Mouse (Mus musculus) hindbrain, embryonic 13.5 days (tissue): Measurements from ENCODE around the gene E2f3. TPM values are rescaled to one million over a fixed set of nuclear protein-coding genes. Genes with fewer than 3 reads are reported as not detected.

Experiments
- ATAC-seq: fragments of 200-750 bp; cut with Nextera tagmentation; 2 replicates; pipeline ENCODE4 v1.8.0; 2017; ENCODE audit warnings: moderate TSS enrichment; ENCODE audit not compliant: low FRiP score
- H3K27ac ChIP-seq: fragments of 300-500 bp; sonication (generic); 2 replicates; pipeline ENCODE4 v1.5.1; 2015; ENCODE audit warnings: inconsistent platforms, mild to moderate bottlenecking, moderate library complexity
- H3K27me3 ChIP-seq: fragments of 300-500 bp; sonication (generic); 2 replicates; pipeline ENCODE4 v1.6.1; 2015; ENCODE audit warnings: mild to moderate bottlenecking, inconsistent platforms
- H3K36me3 ChIP-seq: fragments of 300-500 bp; sonication (generic); 2 replicates; pipeline ENCODE4 v1.6.1; 2015; ENCODE audit warnings: mild to moderate bottlenecking, inconsistent platforms
- H3K4me1 ChIP-seq: fragments of 300-500 bp; sonication (generic); replicated peaks from 2 replicates; pipeline ENCODE4 v1.6.1; 2015; ENCODE audit warnings: inconsistent platforms
- H3K4me2 ChIP-seq: fragments of 300-500 bp; sonication (generic); 2 replicates; pipeline ENCODE4 v1.6.1; 2015; ENCODE audit warnings: inconsistent platforms, mild to moderate bottlenecking, moderate library complexity
- H3K4me3 ChIP-seq: fragments of 300-500 bp; sonication (generic); 2 replicates; pipeline ENCODE4 v1.5.1; 2015; ENCODE audit warnings: mild to moderate bottlenecking, inconsistent platforms
- H3K9ac ChIP-seq: fragments of 300-500 bp; sonication (generic); 2 replicates; pipeline ENCODE4 v1.6.1; 2015; ENCODE audit warnings: mild to moderate bottlenecking, inconsistent platforms
- H3K9me3 ChIP-seq: fragments of 300-500 bp; sonication (generic); 2 replicates; pipeline ENCODE4 v1.6.1; 2016; ENCODE audit warnings: inconsistent platforms
- WGBS: fragments of 180-500 bp; shearing (Covaris S2); methylation state at CpG from one replicate; pipeline ENCODE4 v1.1.7; 2015; 5-methylcytosine and 5-hydroxymethylcytosine counted together
- polyA plus RNA-seq: library from polyadenylated mRNA; unstranded; fragments of >200 nt; fragmentation: Nextera tagmentation; extraction: Ambion mirVana; gene quantifications from 2 replicates; pipeline ENCODE4 v1.2.1, GENCODE M21; 2015

The E2f3 gene
- polyA plus RNA-seq, 1 experiment from 2014 or later, result 4.9 TPM

DNA sequence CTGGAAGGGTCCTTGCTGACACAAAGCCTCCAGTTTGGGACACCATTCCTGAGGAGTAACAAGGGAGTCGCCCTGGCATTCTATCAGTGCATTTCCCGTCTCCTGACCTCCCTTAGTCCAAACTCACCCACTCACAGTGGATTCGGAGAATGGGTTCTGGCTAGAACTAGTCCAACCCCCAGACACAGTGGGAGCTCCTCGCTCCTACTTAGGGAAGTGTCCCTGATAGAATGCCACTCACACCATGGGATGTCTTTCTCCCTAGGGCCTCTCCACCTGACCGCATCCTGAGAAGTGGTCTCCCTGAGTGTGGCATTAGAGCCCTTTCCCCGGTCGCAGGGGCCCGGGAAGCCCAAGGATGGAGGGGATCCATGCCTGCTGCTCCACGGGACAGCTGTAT is 77.4 kb downstream of the E2f3 start:
- Histone ChIP-seq H3K27ac (no peak overlapping the region), H3K4me2 (no peak overlapping the region), H3K27me3 (no peaks in the 10 kb centered on the region), H3K9me3 (peaks cover 19% of the 10 kb centered on the region), H3K9ac (no peak overlapping the region), H3K4me1 (no peaks in the 10 kb centered on the region), H3K4me3 (no peak overlapping the region), H3K36me3 (peaks cover 78% of the 10 kb centered on the region)
- no peak for ATAC-seq
- WGBS, result 98% methylated on average over 9 of the region's 9 CpGs

DNA sequence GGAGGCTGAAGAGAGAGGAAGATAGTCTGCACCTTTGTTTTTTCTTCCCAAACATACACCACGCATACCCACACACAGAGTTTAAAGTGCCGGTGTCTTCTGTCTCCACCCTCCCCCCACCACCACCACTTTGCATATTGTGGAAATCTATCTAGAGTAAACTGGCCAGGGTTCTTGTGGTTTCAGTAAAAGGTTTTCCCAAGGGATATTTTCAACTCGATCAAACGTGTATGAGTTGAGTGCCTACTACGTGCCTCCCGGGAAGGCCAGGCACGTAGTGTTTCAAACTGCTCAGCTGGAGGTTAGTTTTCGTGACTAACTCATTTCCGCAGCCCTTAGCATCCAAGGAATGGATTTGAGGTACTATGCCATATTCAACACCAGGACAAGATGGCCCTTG is 77.9 kb downstream of the E2f3 start:
- peaks cover 75% of the 10 kb centered on the region for H3K36me3 ChIP-seq
- no peak for ATAC-seq
- no peaks in the 10 kb centered on the region for H3K4me1 ChIP-seq
- H3K9me3 ChIP-seq, result peaks cover 19% of the 10 kb centered on the region
- no peak overlapping the region for H3K27ac ChIP-seq
- no peak overlapping the region for H3K4me2 ChIP-seq
- H3K27me3 ChIP-seq, result no peaks in the 10 kb centered on the region
- WGBS, result 97% methylated on average over 9 of the region's 9 CpGs
- no peak overlapping the region for H3K4me3 ChIP-seq
- H3K9ac ChIP-seq, result no peak overlapping the region

DNA sequence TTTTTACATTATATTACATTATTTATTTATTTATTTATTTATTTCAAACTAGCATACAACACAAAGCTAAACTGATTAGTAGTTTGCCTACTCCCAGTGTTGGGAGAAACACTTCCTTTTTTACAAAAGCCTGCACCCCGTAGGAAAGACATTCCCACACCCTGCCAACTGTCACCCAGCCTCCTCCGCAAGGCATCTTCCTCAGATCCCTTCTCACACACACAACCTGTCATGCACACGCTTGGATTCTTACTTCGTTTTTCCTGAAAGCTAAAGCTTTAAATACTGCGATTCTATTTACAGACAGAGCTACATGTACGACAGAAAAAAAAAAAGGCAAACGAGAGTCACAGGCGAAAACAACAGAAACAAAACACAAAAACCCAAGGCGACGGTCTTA is 79.1 kb downstream of the E2f3 start:
- 96% methylated on average over 10 of the region's 10 CpGs for WGBS
- no peak for ATAC-seq
- H3K9ac ChIP-seq, result no peak overlapping the region

DNA sequence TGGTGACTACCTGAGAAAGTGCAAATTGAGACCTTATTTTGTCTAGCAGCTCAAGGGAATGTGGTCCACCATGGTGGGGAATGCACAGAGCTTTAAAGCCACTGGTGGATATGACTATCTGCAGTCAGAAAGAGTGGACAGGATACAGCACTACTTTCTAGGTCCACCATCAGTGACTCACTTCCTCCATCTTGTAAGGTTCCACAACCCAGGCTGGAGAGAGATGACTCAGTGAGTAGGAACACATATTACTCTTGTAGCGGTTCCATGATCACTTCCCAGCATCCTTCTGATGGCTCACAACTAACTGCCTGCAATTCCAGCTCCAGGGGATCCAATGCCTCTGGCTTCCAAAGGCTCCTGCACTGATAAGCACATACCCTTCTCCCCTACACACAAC is 82.5 kb downstream of the E2f3 start:
- peaks cover 38% of the 10 kb centered on the region for H3K36me3 ChIP-seq
- no peak overlapping the region for H3K4me3 ChIP-seq
- no peak overlapping the region for H3K9ac ChIP-seq
- H3K27ac ChIP-seq, result no peak overlapping the region
- ATAC-seq, result no peak
- WGBS, result 100% methylated on average over 1 of the region's 1 CpGs
- no peaks in the 10 kb centered on the region for H3K4me1 ChIP-seq
- no peak overlapping the region for H3K4me2 ChIP-seq
- H3K27me3 ChIP-seq, result no peaks in the 10 kb centered on the region
- peaks cover 19% of the 10 kb centered on the region for H3K9me3 ChIP-seq

More for the DNA sequence above, 79.1 kb downstream of the E2f3 start:
- no peaks in the 10 kb centered on the region for H3K4me1 ChIP-seq
- no peaks in the 10 kb centered on the region for H3K27me3 ChIP-seq
- H3K36me3 ChIP-seq, result peaks cover 69% of the 10 kb centered on the region
- no peak overlapping the region for H3K27ac ChIP-seq
- no peak overlapping the region for H3K4me2 ChIP-seq
- peaks cover 19% of the 10 kb centered on the region for H3K9me3 ChIP-seq
- no peak overlapping the region for H3K4me3 ChIP-seq

DNA sequence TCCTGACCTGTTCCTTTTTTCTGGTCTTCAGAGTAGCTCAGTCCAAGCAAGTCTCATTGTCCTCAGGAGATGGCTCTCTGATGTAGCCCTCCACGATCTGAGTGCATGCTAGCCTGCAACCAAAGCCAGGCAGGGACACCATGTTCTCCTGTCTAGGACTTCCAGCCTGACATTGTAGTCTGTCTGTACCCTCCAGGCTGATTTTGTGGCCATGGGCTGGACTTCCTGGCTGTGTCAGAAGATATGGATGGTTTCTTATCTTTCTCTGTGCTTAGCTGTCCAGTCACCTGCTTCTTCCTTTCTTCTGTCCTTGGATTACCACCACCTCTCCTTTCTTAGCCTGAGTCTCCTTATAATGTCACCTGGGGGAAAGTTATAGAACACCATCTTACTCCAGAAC is 83.2 kb downstream of the E2f3 start:
- WGBS, result 100% methylated on average over 1 of the region's 1 CpGs
- Histone ChIP-seq H3K9ac (no peak overlapping the region), H3K36me3 (peaks cover 32% of the 10 kb centered on the region), H3K9me3 (peaks cover 23% of the 10 kb centered on the region), H3K4me2 (no peak overlapping the region), H3K27ac (no peak overlapping the region), H3K27me3 (no peaks in the 10 kb centered on the region), H3K4me1 (no peaks in the 10 kb centered on the region), H3K4me3 (no peak overlapping the region)
- ATAC-seq, result no peak

DNA sequence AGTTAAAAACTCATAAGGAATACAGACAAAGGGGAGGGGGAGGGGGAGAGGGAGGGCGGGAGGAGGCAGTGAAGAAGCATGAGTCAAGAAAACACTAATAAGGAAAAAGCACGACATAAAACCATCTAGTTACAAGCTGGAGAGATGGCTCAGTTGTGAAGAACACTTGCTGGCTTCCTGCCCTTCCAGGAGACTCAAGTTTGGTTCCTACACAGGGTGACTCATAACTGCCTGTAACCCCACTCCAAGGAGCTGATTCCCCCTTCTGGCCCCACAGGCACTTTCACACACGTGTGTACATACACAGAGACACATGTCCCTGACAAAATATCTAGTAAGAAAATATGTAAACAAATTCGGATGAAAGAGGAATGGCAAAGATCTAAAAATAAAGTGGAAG is 84.2 kb downstream of the E2f3 start:
- WGBS, result 89% methylated on average over 4 of the region's 4 CpGs
- Histone ChIP-seq H3K36me3 (peaks cover 23% of the 10 kb centered on the region), H3K9me3 (peaks cover 29% of the 10 kb centered on the region), H3K27ac (no peak overlapping the region), H3K4me3 (no peak overlapping the region), H3K27me3 (no peaks in the 10 kb centered on the region), H3K4me2 (no peak overlapping the region), H3K9ac (no peak overlapping the region), H3K4me1 (no peaks in the 10 kb centered on the region)
- no peak for ATAC-seq

DNA sequence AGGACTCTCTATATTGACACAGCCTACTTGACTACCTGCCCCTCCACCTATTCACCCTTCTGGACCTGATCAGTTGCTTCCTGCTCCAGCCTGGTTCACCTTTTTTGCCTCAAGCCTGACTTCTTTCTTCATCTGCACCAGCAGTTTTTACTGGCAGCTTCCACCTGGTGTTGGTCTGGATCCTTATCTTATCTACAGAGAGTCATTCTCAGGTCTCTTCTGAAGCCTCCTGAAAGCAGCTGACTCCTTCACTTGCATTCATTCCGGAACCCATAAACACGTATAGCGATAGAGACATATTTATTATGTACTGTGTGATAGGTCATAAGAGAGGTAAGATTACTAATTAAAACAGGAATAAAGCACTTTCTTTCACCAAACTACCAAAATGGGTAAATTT is 119.1 kb downstream of the E2f3 start:
- WGBS, result 98% methylated on average over 3 of the region's 3 CpGs
- H3K9ac ChIP-seq, result no peak overlapping the region
- H3K4me1 ChIP-seq, result no peaks in the 10 kb centered on the region
- no peak overlapping the region for H3K27ac ChIP-seq
- H3K27me3 ChIP-seq, result no peaks in the 10 kb centered on the region
- no peak overlapping the region for H3K4me2 ChIP-seq
- ATAC-seq, result no peak
- H3K9me3 ChIP-seq, result no peaks in the 10 kb centered on the region
- H3K36me3 ChIP-seq, result no peaks in the 10 kb centered on the region
- H3K4me3 ChIP-seq, result no peak overlapping the region

DNA sequence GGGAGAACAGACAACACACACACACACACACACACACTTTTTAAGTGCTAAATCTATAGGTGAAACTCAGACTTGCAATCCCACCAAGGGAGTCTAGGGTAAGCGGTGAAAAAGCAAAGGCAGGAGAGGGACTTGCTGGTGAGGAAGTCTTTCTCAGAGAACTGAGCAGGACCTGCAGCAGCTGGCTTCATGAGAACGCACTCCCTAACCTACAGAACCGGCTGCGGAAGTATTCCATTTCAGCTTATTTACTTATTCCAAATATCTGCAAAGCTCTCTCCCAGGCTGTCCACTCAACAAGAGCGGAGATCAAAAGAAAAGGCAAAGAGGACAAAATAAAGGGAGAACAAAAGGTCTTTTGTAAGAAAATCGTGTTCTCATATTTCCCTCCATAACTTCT is 121.5 kb downstream of the E2f3 start:
- no peak overlapping the region for H3K27ac ChIP-seq
- H3K4me2 ChIP-seq, result no peak overlapping the region
- H3K9ac ChIP-seq, result no peak overlapping the region
- H3K4me3 ChIP-seq, result no peak overlapping the region
- no peaks in the 10 kb centered on the region for H3K9me3 ChIP-seq
- 67% methylated on average over 6 of the region's 6 CpGs for WGBS
- no peaks in the 10 kb centered on the region for H3K4me1 ChIP-seq
- no peaks in the 10 kb centered on the region for H3K27me3 ChIP-seq
- ATAC-seq, result no peak
- H3K36me3 ChIP-seq, result no peaks in the 10 kb centered on the region

DNA sequence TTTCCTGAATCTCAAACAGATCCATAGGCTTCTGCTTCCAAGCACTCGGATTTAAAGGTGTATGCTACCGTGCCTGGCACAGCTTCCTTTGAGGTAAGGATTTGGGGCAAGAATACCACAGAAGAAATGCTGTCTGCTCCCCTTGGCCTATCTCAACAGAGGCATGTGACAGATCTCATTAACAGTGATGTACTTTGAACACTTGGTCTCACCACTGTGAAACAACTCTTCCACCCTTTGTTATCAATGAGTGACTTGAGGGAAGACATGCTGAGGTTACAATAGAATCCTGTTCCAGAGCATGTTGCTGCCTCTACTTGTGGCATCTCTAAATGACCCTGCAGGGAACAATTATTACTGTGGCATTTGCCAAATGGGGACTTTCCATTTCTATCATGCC is 125.8 kb downstream of the E2f3 start:
- H3K4me1 ChIP-seq, result no peaks in the 10 kb centered on the region
- no peak for ATAC-seq
- H3K9me3 ChIP-seq, result no peaks in the 10 kb centered on the region
- H3K9ac ChIP-seq, result no peak overlapping the region
- no peak overlapping the region for H3K4me3 ChIP-seq
- no peaks in the 10 kb centered on the region for H3K27me3 ChIP-seq
- H3K4me2 ChIP-seq, result no peak overlapping the region
- 70% methylated on average over 2 of the region's 2 CpGs for WGBS
- no peak overlapping the region for H3K27ac ChIP-seq
- H3K36me3 ChIP-seq, result no peaks in the 10 kb centered on the region

DNA sequence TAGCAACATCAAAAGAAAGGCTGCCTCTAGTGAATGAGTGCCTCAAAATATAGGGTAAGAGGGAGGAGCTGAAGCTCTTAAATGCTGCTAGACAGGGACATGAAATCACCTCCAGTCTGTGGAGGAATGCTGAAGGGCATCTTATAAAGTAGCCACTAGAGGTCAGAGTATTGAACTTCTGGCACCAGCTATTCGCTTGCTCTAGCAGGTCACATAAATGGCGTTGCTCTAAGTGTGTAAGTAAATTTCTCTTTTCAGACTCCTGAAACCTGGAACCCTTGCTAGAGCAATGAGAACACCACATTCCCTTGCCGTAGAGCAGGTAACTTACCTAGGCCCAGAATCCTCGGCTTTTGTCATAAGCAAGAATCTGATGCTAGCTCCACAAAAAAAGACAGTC is 128.4 kb downstream of the E2f3 start:
- no peak overlapping the region for H3K27ac ChIP-seq
- H3K27me3 ChIP-seq, result no peaks in the 10 kb centered on the region
- no peaks in the 10 kb centered on the region for H3K9me3 ChIP-seq
- WGBS, result 24% methylated on average over 4 of the region's 4 CpGs
- H3K4me3 ChIP-seq, result no peak overlapping the region
- no peak overlapping the region for H3K9ac ChIP-seq
- no peak for ATAC-seq
- no peak overlapping the region for H3K4me2 ChIP-seq
- H3K36me3 ChIP-seq, result no peaks in the 10 kb centered on the region
- peaks cover 20% of the 10 kb centered on the region for H3K4me1 ChIP-seq

Other genes with a start within 250 kb of the E2f3 start
- gene Cdkal1, start 130.4 kb downstream of the E2f3 start, polyA plus RNA-seq, result 24.3 and 25.2 TPM in 2 replicates
- 2.6 and 3.0 TPM in 2 replicates for gene Mboat1, start 150.4 kb upstream of the E2f3 start, polyA plus RNA-seq